Mouse (Mus musculus): ENCODE results near the gene Rassf8. TPM values are rescaled to one million over a fixed set of nuclear protein-coding genes. Genes with fewer than 3 reads are reported as not detected.

Rassf8 gene
- polyA plus RNA-seq, 2 experiments: 20.8 to 43.3 TPM

GRCm38 (mm10) chr6:145797692-145798091, 51.1 kb downstream of the Rassf8 start:
- Histone ChIP-seq H3K27me3 (ENCODE audit: control insufficient read depth, insufficient read depth, low read length) (no peaks in the 10 kb centered on the region), H3K4me2 (replicated peaks; ENCODE audit: low read depth, low read length, severe bottlenecking) (no peak overlapping the region), H3K4me3 (replicated peaks; ENCODE audit: low read length) (no peak overlapping the region), H3K36me3 (ENCODE audit: control insufficient read depth, insufficient read depth, low read length) (no peaks in the 10 kb centered on the region), H3K9ac (ENCODE audit: low read depth, low read length, severe bottlenecking) (no peak overlapping the region), H3K9me3 (ENCODE audit: control insufficient read depth, low read length) (no peaks in the 10 kb centered on the region), H3K4me1 (ENCODE audit: control insufficient read depth, insufficient read depth, low read length) (peaks cover 20% of the 10 kb centered on the region), H3K27ac (replicated peaks; ENCODE audit: low read depth, low read length) (no peak overlapping the region)
- no peak for ATAC-seq (ENCODE audit: low FRiP score, low read depth)
- 68% methylated on average over 3 of the region's 3 CpGs for WGBS
- no peak for TF ChIP-seq POLR2A (IDR thresholded peaks at IDR 0.05; ENCODE audit: borderline replicate concordance, extremely low read depth, insufficient read depth, insufficient read length)
- no peak for DNase-seq (ENCODE audit: low spot score)

GRCm38 (mm10) chr6:145801796-145802488, 55.4 kb downstream of the Rassf8 start:
- WGBS: 93% methylated on average over 3 of the region's 3 CpGs

GRCm38 (mm10) chr6:145802881-145803280, 56.3 kb downstream of the Rassf8 start:
- no peak for ATAC-seq (ENCODE audit: low FRiP score, low read depth)

More at GRCm38 (mm10) chr6:145801796-145802488, 55.4 kb downstream of the Rassf8 start:
- Histone ChIP-seq H3K27ac (replicated peaks; ENCODE audit: low read depth, low read length) (no peak overlapping the region), H3K4me3 (replicated peaks; ENCODE audit: low read length) (no peak overlapping the region), H3K27me3 (ENCODE audit: control insufficient read depth, insufficient read depth, low read length) (no peaks in the 10 kb centered on the region), H3K4me1 (ENCODE audit: control insufficient read depth, insufficient read depth, low read length) (peaks cover 4% of the 10 kb centered on the region; the same call in 1 of the 2 replicates), H3K9ac (ENCODE audit: low read depth, low read length, severe bottlenecking) (no peak overlapping the region), H3K9me3 (ENCODE audit: control insufficient read depth, low read length) (no peaks in the 10 kb centered on the region), H3K4me2 (replicated peaks; ENCODE audit: low read depth, low read length, severe bottlenecking) (no peak overlapping the region), H3K36me3 (ENCODE audit: control insufficient read depth, insufficient read depth, low read length) (no peaks in the 10 kb centered on the region; the same call in 1 of the 2 replicates)
- DNase-seq (ENCODE audit: low spot score) (no peak), ATAC-seq (ENCODE audit: low FRiP score, low read depth) (no peak)
- TF ChIP-seq POLR2A (IDR thresholded peaks at IDR 0.05; ENCODE audit: borderline replicate concordance, extremely low read depth, insufficient read depth, insufficient read length): no peak

GRCm38 (mm10) chr6:145804276-145804675, 57.7 kb downstream of the Rassf8 start:
- H3K36me3 ChIP-seq (ENCODE audit: control insufficient read depth, insufficient read depth, low read length): peaks cover 2% of the 10 kb centered on the region; the same call in 1 of the 2 replicates

More at GRCm38 (mm10) chr6:145802881-145803280, 56.3 kb downstream of the Rassf8 start:
- Histone ChIP-seq H3K4me3 (replicated peaks; ENCODE audit: low read length) (no peak overlapping the region), H3K36me3 (ENCODE audit: control insufficient read depth, insufficient read depth, low read length) (no peaks in the 10 kb centered on the region; the same call in 1 of the 2 replicates), H3K4me1 (ENCODE audit: control insufficient read depth, insufficient read depth, low read length) (peaks cover under 1% of the 10 kb centered on the region; the same call in 1 of the 2 replicates), H3K27me3 (ENCODE audit: control insufficient read depth, insufficient read depth, low read length) (no peaks in the 10 kb centered on the region), H3K9me3 (ENCODE audit: control insufficient read depth, low read length) (no peaks in the 10 kb centered on the region), H3K9ac (ENCODE audit: low read depth, low read length, severe bottlenecking) (no peak overlapping the region), H3K4me2 (replicated peaks; ENCODE audit: low read depth, low read length, severe bottlenecking) (no peak overlapping the region), H3K27ac (replicated peaks; ENCODE audit: low read depth, low read length) (no peak overlapping the region)
- WGBS: 83% methylated on average over 8 of the region's 8 CpGs
- no peak for TF ChIP-seq POLR2A (IDR thresholded peaks at IDR 0.05; ENCODE audit: borderline replicate concordance, extremely low read depth, insufficient read depth, insufficient read length)
- DNase-seq (ENCODE audit: low spot score): no peak

GRCm38 (mm10) chr6:145806784-145807183, 60.2 kb downstream of the Rassf8 start:
- 28% methylated on average over 2 of the region's 2 CpGs for WGBS
- no peaks in the 10 kb centered on the region for H3K9me3 ChIP-seq (ENCODE audit: control insufficient read depth, low read length)
- ATAC-seq (ENCODE audit: low FRiP score, low read depth): no peak

More at GRCm38 (mm10) chr6:145804276-145804675, 57.7 kb downstream of the Rassf8 start:
- no peaks in the 10 kb centered on the region for H3K27me3 ChIP-seq (ENCODE audit: control insufficient read depth, insufficient read depth, low read length)
- TF ChIP-seq POLR2A (IDR thresholded peaks at IDR 0.05; ENCODE audit: borderline replicate concordance, extremely low read depth, insufficient read depth, insufficient read length): no peak
- no peak overlapping the region for H3K4me3 ChIP-seq (replicated peaks; ENCODE audit: low read length)
- H3K9me3 ChIP-seq (ENCODE audit: control insufficient read depth, low read length): no peaks in the 10 kb centered on the region
- WGBS: 56% methylated on average over 3 of the region's 3 CpGs
- H3K4me1 ChIP-seq (ENCODE audit: control insufficient read depth, insufficient read depth, low read length): no peaks in the 10 kb centered on the region
- DNase-seq (ENCODE audit: low spot score): no peak
- H3K9ac ChIP-seq (ENCODE audit: low read depth, low read length, severe bottlenecking): no peak overlapping the region
- no peak for ATAC-seq (ENCODE audit: low FRiP score, low read depth)
- no peak overlapping the region for H3K27ac ChIP-seq (replicated peaks; ENCODE audit: low read depth, low read length)
- H3K4me2 ChIP-seq (replicated peaks; ENCODE audit: low read depth, low read length, severe bottlenecking): no peak overlapping the region

More at GRCm38 (mm10) chr6:145806784-145807183, 60.2 kb downstream of the Rassf8 start:
- Histone ChIP-seq H3K36me3 (ENCODE audit: control insufficient read depth, insufficient read depth, low read length) (peaks cover 20% of the 10 kb centered on the region), H3K27me3 (ENCODE audit: control insufficient read depth, insufficient read depth, low read length) (no peaks in the 10 kb centered on the region), H3K9ac (ENCODE audit: low read depth, low read length, severe bottlenecking) (no peak overlapping the region), H3K4me1 (ENCODE audit: control insufficient read depth, insufficient read depth, low read length) (no peaks in the 10 kb centered on the region), H3K27ac (replicated peaks; ENCODE audit: low read depth, low read length) (no peak overlapping the region), H3K4me2 (replicated peaks; ENCODE audit: low read depth, low read length, severe bottlenecking) (no peak overlapping the region), H3K4me3 (replicated peaks; ENCODE audit: low read length) (no peak overlapping the region)
- no peak for TF ChIP-seq POLR2A (IDR thresholded peaks at IDR 0.05; ENCODE audit: borderline replicate concordance, extremely low read depth, insufficient read depth, insufficient read length)
- peak; percentile 21 for DNase-seq (ENCODE audit: low spot score)

Data from limb, embryonic 14.5 days (tissue).